Mouse (Mus musculus) heart, embryonic 15.5 days (tissue): ENCODE measurements at regions not wholly inside any gene's neighbourhood (a gene's known extent, or its start where the extent isn't known, plus 50 kb on each side); places are given as distances from the start of the nearest gene placed in this dataset.
"Not testable (repeated sequence)": the region's sequence is repeated elsewhere in the genome, so short reads cannot be mapped to it uniquely, and the experiment has no call there.

Experiments used
- ATAC-seq: fragments of 200-750 bp; cut with Nextera tagmentation; replicated peaks from 2 replicates; pipeline ENCODE4 v1.8.0; 2017; ENCODE audit warnings: low read depth, moderate TSS enrichment; ENCODE audit not compliant: insufficient number of reproducible peaks, insufficient read depth, low FRiP score
- H3K27ac ChIP-seq: fragments of 300-500 bp; sonication (generic); 2 replicates; pipeline ENCODE4 v1.5.1; 2015; ENCODE audit warnings: mild to moderate bottlenecking, inconsistent platforms
- H3K27me3 ChIP-seq: fragments of 300-500 bp; sonication (generic); 2 replicates; pipeline ENCODE4 v1.6.1; 2015; ENCODE audit warnings: inconsistent platforms
- H3K36me3 ChIP-seq: fragments of 300-500 bp; sonication (generic); 2 replicates; pipeline ENCODE4 v1.6.1; 2015; ENCODE audit warnings: mild to moderate bottlenecking, inconsistent platforms
- H3K4me1 ChIP-seq: fragments of 300-500 bp; sonication (generic); replicated peaks from 2 replicates; pipeline ENCODE4 v1.6.1; 2015; ENCODE audit warnings: inconsistent platforms
- H3K4me2 ChIP-seq: fragments of 300-500 bp; sonication (generic); 2 replicates; pipeline ENCODE4 v1.6.1; 2015; ENCODE audit warnings: inconsistent platforms, mild to moderate bottlenecking, moderate library complexity
- H3K4me3 ChIP-seq: fragments of 300-500 bp; sonication (generic); 2 replicates; pipeline ENCODE4 v1.5.1; 2015; ENCODE audit warnings: mild to moderate bottlenecking, inconsistent platforms
- H3K9ac ChIP-seq: fragments of 300-500 bp; sonication (generic); 2 replicates; pipeline ENCODE4 v1.6.1; 2015; ENCODE audit warnings: mild to moderate bottlenecking, inconsistent platforms
- H3K9me3 ChIP-seq: fragments of 300-500 bp; sonication (generic); replicated peaks from 2 replicates; pipeline ENCODE4 v1.6.1; 2016; ENCODE audit warnings: inconsistent platforms
- WGBS: fragments of 180-500 bp; shearing (Covaris S2); methylation state at CpG from one replicate; pipeline ENCODE4 v1.1.7; 2015; ENCODE audit warnings: mixed read lengths; 5-methylcytosine and 5-hydroxymethylcytosine counted together

GRCm38 (mm10) chr6:16765354-16765753 lies 132.9 kb downstream of the Tfec start:
- H3K4me2 ChIP-seq = no peak overlapping the region
- H3K4me3 ChIP-seq = no peak overlapping the region
- no peak for ATAC-seq
- H3K9me3 ChIP-seq = no peaks in the 10 kb centered on the region
- no peaks in the 10 kb centered on the region for H3K4me1 ChIP-seq
- H3K9ac ChIP-seq = no peak overlapping the region
- WGBS = 66% methylated on average over 4 of the region's 4 CpGs
- no peak overlapping the region for H3K27ac ChIP-seq
- no peaks in the 10 kb centered on the region for H3K27me3 ChIP-seq
- H3K36me3 ChIP-seq = no peaks in the 10 kb centered on the region

DNA sequence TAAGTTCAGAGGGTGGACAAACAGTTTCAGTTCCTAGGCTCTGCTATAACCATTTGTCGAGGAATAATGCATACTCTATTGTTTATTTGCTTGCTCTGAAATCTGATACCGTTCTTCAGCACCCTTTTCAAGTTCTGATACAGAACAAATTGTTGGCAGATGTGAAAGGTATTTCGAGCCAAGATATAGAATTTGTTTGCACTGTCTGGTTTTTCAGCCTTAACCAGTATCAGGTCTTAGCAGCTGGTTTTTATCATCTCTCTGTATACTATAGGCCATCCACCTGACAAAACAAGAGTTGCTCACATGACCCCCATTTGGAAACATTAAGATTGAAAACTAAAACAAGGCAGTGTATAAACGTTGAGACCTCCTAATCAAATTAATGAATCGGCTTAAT lies 133.5 kb downstream of the Tfec start:
- Histone ChIP-seq H3K27me3 (no peaks in the 10 kb centered on the region), H3K27ac (no peak overlapping the region), H3K9ac (no peak overlapping the region), H3K9me3 (no peaks in the 10 kb centered on the region), H3K4me1 (no peaks in the 10 kb centered on the region), H3K36me3 (no peaks in the 10 kb centered on the region), H3K4me2 (no peak overlapping the region), H3K4me3 (no peak overlapping the region)
- no peak for ATAC-seq
- 44% methylated on average over 5 of the region's 5 CpGs for WGBS

DNA sequence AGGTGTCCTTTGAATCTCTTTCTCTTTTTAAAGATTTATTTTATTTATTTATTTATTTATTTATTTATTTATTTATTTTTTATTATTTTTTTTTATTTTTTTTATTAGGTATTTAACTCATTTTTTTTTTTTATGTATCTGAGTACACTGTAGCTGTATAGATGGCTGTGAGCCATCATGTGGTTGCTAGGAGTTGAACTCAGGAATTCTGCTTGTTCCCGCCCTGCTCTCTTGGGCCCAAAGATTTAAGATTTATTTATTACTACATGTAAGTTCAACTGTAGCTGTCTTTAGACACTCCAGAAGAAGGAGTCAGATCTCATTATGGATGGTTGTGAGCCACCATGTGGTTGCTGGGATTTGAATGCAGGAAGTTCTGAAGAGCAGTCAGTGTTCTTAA lies 143.2 kb downstream of the Tfec start:
- not testable (repeated sequence) for H3K4me1 ChIP-seq, H3K36me3 ChIP-seq, ATAC-seq, H3K9ac ChIP-seq, H3K27me3 ChIP-seq, H3K9me3 ChIP-seq, H3K4me3 ChIP-seq, H3K27ac ChIP-seq, H3K4me2 ChIP-seq
- WGBS = 92% methylated on average over 1 of the region's 1 CpGs

- Histone ChIP-seq H3K9me3 (no peaks in the 10 kb centered on the region), H3K27me3 (no peaks in the 10 kb centered on the region), H3K9ac (no peak overlapping the region), H3K36me3 (no peaks in the 10 kb centered on the region), H3K27ac (no peak overlapping the region), H3K4me1 (no peaks in the 10 kb centered on the region), H3K4me2 (no peak overlapping the region), H3K4me3 (no peak overlapping the region)
- WGBS = 62% methylated on average over 7 of the region's 7 CpGs
- no peak for ATAC-seq
Observed at GRCm38 (mm10) chr6:16733184-16733583, 165.1 kb downstream of the Tfec start.

DNA sequence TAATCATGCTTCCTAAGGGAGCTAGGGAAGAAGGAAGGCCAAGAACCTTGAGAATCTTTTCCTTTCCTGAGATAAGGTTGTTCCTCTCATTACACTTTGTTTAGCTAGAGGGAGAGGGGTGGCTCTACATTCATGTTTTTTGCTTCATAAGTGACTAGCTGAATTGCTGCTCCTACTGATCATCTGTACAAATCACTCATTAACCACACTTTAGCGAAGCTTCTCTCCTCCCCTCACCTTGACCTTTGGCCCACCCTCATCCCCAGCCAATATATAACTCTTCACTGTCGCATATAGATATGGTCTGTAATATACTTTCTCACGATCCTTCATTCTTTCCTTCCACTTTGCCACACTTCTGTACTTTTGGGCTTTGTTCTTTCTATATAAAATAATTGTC lies 166.1 kb downstream of the Tfec start:
- no peak overlapping the region for H3K4me2 ChIP-seq
- no peaks in the 10 kb centered on the region for H3K4me1 ChIP-seq
- no peak overlapping the region for H3K4me3 ChIP-seq
- no peak overlapping the region for H3K27ac ChIP-seq
- WGBS = 80% methylated on average over 3 of the region's 3 CpGs
- no peak overlapping the region for H3K9ac ChIP-seq
- H3K36me3 ChIP-seq = no peaks in the 10 kb centered on the region
- no peak for ATAC-seq
- no peaks in the 10 kb centered on the region for H3K27me3 ChIP-seq
- H3K9me3 ChIP-seq = no peaks in the 10 kb centered on the region

DNA sequence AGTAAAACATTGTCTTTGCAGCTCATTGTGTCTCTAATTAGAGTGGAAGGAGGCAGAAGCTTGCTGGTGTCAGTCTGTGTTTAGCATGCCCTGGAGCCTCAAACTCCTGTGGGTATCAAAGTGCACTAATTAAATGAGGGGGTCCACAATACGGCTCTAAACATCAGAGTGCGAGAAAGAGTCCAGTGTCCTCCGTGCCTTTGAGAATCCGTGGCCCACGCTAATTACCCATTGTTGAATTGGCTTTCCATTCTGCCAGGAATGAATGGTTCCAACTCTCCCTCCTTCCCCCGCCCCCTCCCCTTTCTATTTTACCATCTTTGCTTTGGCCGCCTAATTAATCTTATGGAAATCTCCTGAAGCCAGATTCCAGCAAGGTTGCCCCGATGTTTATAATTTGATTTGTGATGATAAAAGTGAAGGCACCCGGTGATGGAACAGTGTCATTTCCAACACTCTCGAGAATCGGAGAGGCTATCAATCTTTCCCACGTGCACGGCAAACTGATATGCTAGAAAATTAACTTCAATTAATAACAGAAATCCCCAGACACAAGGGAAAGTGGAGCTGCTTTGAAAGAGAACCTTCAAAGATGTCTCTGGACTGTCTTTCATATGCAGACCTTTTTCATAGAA lies 170.9 kb downstream of the Tfec start:
- Histone ChIP-seq H3K9ac (no peak overlapping the region), H3K4me3 (no peak overlapping the region), H3K4me1 (no peaks in the 10 kb centered on the region), H3K36me3 (no peaks in the 10 kb centered on the region), H3K9me3 (no peaks in the 10 kb centered on the region), H3K27me3 (no peaks in the 10 kb centered on the region), H3K27ac (no peak overlapping the region), H3K4me2 (no peak overlapping the region)
- ATAC-seq = no peak
- WGBS = 62% methylated on average over 13 of the region's 13 CpGs

DNA sequence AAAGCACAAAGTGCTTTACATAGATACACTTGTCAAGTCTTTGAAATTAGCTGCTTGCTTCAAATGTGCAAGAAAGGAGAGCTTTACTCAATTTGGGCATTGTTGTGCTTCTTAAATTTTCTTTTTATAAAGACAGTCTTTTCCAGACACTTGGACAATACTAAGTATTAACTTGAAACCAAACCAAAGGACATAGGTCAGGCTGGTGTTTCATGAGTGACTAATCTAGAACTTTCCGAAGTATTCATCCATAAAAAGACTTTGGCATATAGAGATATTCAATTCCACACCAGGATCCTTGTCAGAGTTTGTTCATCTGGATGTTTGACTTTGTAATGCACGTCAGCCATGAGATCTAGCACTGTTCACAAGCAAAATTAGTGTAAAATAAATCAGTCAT lies 173.0 kb downstream of the Tfec start:
- Histone ChIP-seq H3K36me3 (no peaks in the 10 kb centered on the region), H3K9me3 (no peaks in the 10 kb centered on the region), H3K4me1 (no peaks in the 10 kb centered on the region), H3K27me3 (no peaks in the 10 kb centered on the region), H3K4me2 (no peak overlapping the region), H3K27ac (no peak overlapping the region), H3K9ac (no peak overlapping the region), H3K4me3 (no peak overlapping the region)
- WGBS = 83% methylated on average over 2 of the region's 2 CpGs
- no peak for ATAC-seq

DNA sequence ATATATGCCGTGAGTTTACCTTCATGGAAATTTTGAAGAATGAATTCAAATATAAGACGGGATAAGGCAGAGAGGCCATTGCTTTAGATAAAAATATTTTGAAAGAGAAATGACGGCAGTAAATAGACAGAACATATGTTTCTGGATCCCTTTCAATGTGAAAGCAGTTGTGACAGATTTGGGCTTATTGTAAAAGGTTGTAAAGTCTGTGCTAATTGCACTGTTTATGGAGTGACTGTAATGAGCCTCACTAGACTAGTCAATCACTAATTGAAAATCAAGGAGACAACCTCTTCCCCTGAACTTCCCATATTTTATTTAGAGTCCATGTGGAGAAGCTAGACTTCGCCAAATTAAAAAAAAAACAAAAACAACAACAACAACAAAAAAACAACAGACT lies 193.7 kb downstream of the Tfec start:
- H3K4me1 ChIP-seq = no peaks in the 10 kb centered on the region
- H3K36me3 ChIP-seq = no peaks in the 10 kb centered on the region
- H3K27me3 ChIP-seq = no peaks in the 10 kb centered on the region
- no peak overlapping the region for H3K4me3 ChIP-seq
- no peak overlapping the region for H3K4me2 ChIP-seq
- no peak for ATAC-seq
- no peak overlapping the region for H3K27ac ChIP-seq
- WGBS = 85% methylated on average over 4 of the region's 4 CpGs
- no peaks in the 10 kb centered on the region for H3K9me3 ChIP-seq
- no peak overlapping the region for H3K9ac ChIP-seq

GRCm38 (mm10) chr6:16703412-16703746 lies 194.9 kb downstream of the Tfec start:
- WGBS = 91% methylated on average over 3 of the region's 3 CpGs
- no peaks in the 10 kb centered on the region for H3K4me1 ChIP-seq
- no peak overlapping the region for H3K27ac ChIP-seq
- H3K36me3 ChIP-seq = no peaks in the 10 kb centered on the region
- no peaks in the 10 kb centered on the region for H3K27me3 ChIP-seq
- no peak for ATAC-seq
- no peak overlapping the region for H3K4me2 ChIP-seq
- H3K9me3 ChIP-seq = no peaks in the 10 kb centered on the region
- H3K4me3 ChIP-seq = no peak overlapping the region
- H3K9ac ChIP-seq = no peak overlapping the region

DNA sequence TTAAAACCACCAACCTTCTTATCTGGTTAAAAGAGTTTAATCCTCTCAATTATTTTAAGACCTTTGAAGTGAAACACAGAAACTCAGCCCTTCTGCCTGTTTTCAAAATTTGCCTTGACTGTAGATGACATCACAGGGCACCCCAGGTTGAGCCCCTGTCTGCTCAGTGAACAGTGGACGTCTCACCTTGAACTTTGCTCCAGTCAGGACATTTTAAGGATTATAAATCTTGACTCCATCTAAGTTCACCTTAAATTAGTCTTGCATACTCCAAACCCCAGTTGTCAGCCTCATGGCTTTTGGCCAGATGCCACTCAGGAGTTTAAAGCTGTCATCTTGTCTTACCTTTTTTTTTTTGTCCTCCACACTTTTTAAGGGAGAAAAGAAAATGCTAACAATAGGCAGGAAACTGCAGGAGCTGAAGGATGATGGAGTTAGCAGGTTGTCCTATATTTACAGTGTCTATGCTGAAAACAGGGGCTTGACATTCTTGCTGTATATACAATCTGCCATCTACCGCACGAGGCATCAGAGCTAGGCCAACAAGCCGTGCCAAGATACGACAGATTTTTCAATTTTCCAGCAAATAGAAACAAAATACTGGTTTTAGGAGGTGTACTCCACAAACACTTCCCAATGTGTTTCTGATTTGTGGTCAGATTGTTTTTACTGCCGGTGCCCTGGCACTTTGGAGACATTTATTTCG lies 195.4 kb downstream of the Tfec start:
- Histone ChIP-seq H3K4me3 (no peak overlapping the region), H3K27ac (no peak overlapping the region), H3K9me3 (no peaks in the 10 kb centered on the region), H3K4me1 (no peaks in the 10 kb centered on the region), H3K36me3 (no peaks in the 10 kb centered on the region), H3K27me3 (no peaks in the 10 kb centered on the region), H3K9ac (no peak overlapping the region), H3K4me2 (no peak overlapping the region)
- 61% methylated on average over 7 of the region's 7 CpGs for WGBS
- no peak for ATAC-seq

- H3K9me3 ChIP-seq = no peaks in the 10 kb centered on the region
- no peaks in the 10 kb centered on the region for H3K36me3 ChIP-seq
- H3K27me3 ChIP-seq = no peaks in the 10 kb centered on the region
- ATAC-seq = no peak
- H3K9ac ChIP-seq = no peak overlapping the region
- no peak overlapping the region for H3K4me2 ChIP-seq
- WGBS = 71% methylated on average over 4 of the region's 4 CpGs
- H3K4me3 ChIP-seq = no peak overlapping the region
- no peaks in the 10 kb centered on the region for H3K4me1 ChIP-seq
- no peak overlapping the region for H3K27ac ChIP-seq
Observed at GRCm38 (mm10) chr6:16697285-16697684, 201.0 kb downstream of the Tfec start.

- no peaks in the 10 kb centered on the region for H3K36me3 ChIP-seq
- H3K4me1 ChIP-seq = no peaks in the 10 kb centered on the region
- H3K9me3 ChIP-seq = no peaks in the 10 kb centered on the region
- no peak overlapping the region for H3K27ac ChIP-seq
- no peak for ATAC-seq
- no peaks in the 10 kb centered on the region for H3K27me3 ChIP-seq
- H3K4me3 ChIP-seq = no peak overlapping the region
- H3K9ac ChIP-seq = no peak overlapping the region
- WGBS = 2% methylated on average over 2 of the region's 2 CpGs
- no peak overlapping the region for H3K4me2 ChIP-seq
Observed at GRCm38 (mm10) chr6:16668004-16668403, 230.2 kb downstream of the Tfec start.
